Mouse (Mus musculus) ES-E14 (cell line): ENCODE results near the gene Tbc1d8b. TPM values are rescaled to one million over a fixed set of nuclear protein-coding genes. Genes with fewer than 3 reads are reported as not detected.

Experiments
- DNase-seq: peaks from one replicate; pipeline ENCODE4 v3.0.0-alpha.2; 2013; ENCODE audit warnings: low read depth, low spot score
- H3K27ac ChIP-seq: 2 replicates; pipeline ENCODE4 v1.5.1; 2012; ENCODE audit warnings: low read depth, mild to moderate bottlenecking, low read length, moderate library complexity, mixed read lengths; ENCODE audit not compliant: poor library complexity, insufficient read depth, severe bottlenecking
- H3K36me3 ChIP-seq: 2 replicates; pipeline ENCODE4 v1.6.1; 2012; ENCODE audit warnings: mild to moderate bottlenecking, low read length, moderate library complexity, mixed read lengths; ENCODE audit not compliant: control insufficient read depth, poor library complexity, insufficient read depth, severe bottlenecking
- H3K4me1 ChIP-seq, 2 experiments: fragments of 150-350 bp in 1 of 2; sonication (generic) in 1 of 2; 2 replicates each; pipeline ENCODE4 v1.6.1; 2012; ENCODE audit warnings: low read length in 2 of 2, mild to moderate bottlenecking in 1 of 2, mixed read lengths in 1 of 2; ENCODE audit not compliant: control insufficient read depth in 2 of 2, insufficient read depth in 2 of 2, poor library complexity in 1 of 2
- H3K4me3 ChIP-seq, 2 experiments: fragments of 150-350 bp in 1 of 2; sonication (generic) in 1 of 2; 2 replicates each; pipeline ENCODE4 v1.5.1; 2012; ENCODE audit warnings: low read length in 2 of 2, low read depth in 1 of 2, mild to moderate bottlenecking in 1 of 2, mixed read lengths in 1 of 2; ENCODE audit not compliant: insufficient read depth in 1 of 2, poor library complexity in 1 of 2, severe bottlenecking in 1 of 2
- H3K9ac ChIP-seq: 2 replicates; pipeline ENCODE4 v1.6.1; 2012; ENCODE audit warnings: low read depth, mild to moderate bottlenecking, low read length, mixed read lengths; ENCODE audit not compliant: poor library complexity, insufficient read depth, severe bottlenecking
- H3K9me3 ChIP-seq: fragments of 150-350 bp; sonication (generic); 2 replicates; pipeline ENCODE4 v1.6.1; 2012; ENCODE audit warnings: low read depth, mild to moderate bottlenecking, low read length; ENCODE audit not compliant: control insufficient read depth, insufficient read depth
- CHD2 ChIP-seq: IDR thresholded peaks from 2 replicates; pipeline ENCODE4 v1.6.1; 2014; ENCODE audit warnings: mild to moderate bottlenecking, low read depth, low read length, inconsistent platforms
- HCFC1 ChIP-seq: IDR thresholded peaks from 2 replicates; pipeline ENCODE4 v1.6.1; 2012; ENCODE audit warnings: low read length, inconsistent platforms, borderline replicate concordance; ENCODE audit not compliant: insufficient read depth
- MAFK ChIP-seq: IDR thresholded peaks from 2 replicates; pipeline ENCODE4 v1.6.1; 2014; ENCODE audit warnings: mild to moderate bottlenecking, low read depth, low read length, inconsistent platforms; ENCODE audit not compliant: insufficient read depth
- ZC3H11A ChIP-seq: IDR thresholded peaks from 2 replicates; pipeline ENCODE4 v1.6.1; 2012; ENCODE audit warnings: low read depth, mild to moderate bottlenecking, inconsistent platforms, low read length, borderline replicate concordance
- ZNF384 ChIP-seq: IDR thresholded peaks from 2 replicates; pipeline ENCODE4 v1.6.1; 2012; ENCODE audit warnings: low read depth, low read length, inconsistent platforms
- in situ Hi-C, 2 experiments: fragments of 600-800 bp; cut with MboI; formaldehyde crosslinking; loops; one replicate each; pipeline ENCODE4 v1.15.1; 2025; ENCODE audit warnings: low sequenced_read_pairs in 2 of 2, inconsistent platforms in 1 of 2; ENCODE audit not compliant: unreplicated experiment in 2 of 2
- total RNA-seq: library from RNA; depleted of rRNA; stranded (reverse); fragments of 300-350 nt; gene quantifications from 2 replicates; pipeline ENCODE4 v1.2.3, GENCODE M21; 2012

Tbc1d8b gene
- total RNA-seq, 1 experiment: 1.9 TPM

GRCm38 (mm10) chrX:139779401-139779800 lies 94.6 kb downstream of the Tbc1d8b start:
- peaks cover 2% of the 10 kb centered on the region for H3K36me3 ChIP-seq
- peaks cover 2 to 4% of the 10 kb centered on the region in 2 experiments; a peak in 2 of 4 replicates for H3K4me1 ChIP-seq
- H3K9ac ChIP-seq: no peak overlapping the region
- no peak for DNase-seq
- TF ChIP-seq ZNF384 (no peak), CHD2 (no peak), HCFC1 (no peak), MAFK (no peak), ZC3H11A (no peak)
- H3K4me3 ChIP-seq: no peak overlapping the region
- H3K9me3 ChIP-seq: no peaks in the 10 kb centered on the region
- in situ Hi-C loops: loop anchor here (5.0 to 10.0 kb wide), 2 partner anchors 53 to 55 kb away; no protein-coding TSS in a partner anchor
- no peak overlapping the region for H3K27ac ChIP-seq

GRCm38 (mm10) chrX:139780988-139781387 lies 96.2 kb downstream of the Tbc1d8b start:
- Histone ChIP-seq H3K4me3 (no peak overlapping the region), H3K4me1 (peaks cover 2 to 9% of the 10 kb centered on the region in 2 experiments; a peak in 2 of 4 replicates), H3K9me3 (no peaks in the 10 kb centered on the region), H3K9ac (no peak overlapping the region), H3K27ac (no peak overlapping the region), H3K36me3 (peaks cover 2% of the 10 kb centered on the region)
- in situ Hi-C loops: no loop called here
- DNase-seq: no peak
- TF ChIP-seq CHD2: no peak
- TF ChIP-seq ZC3H11A: no peak
- no peak for TF ChIP-seq MAFK
- no peak for TF ChIP-seq ZNF384
- no peak for TF ChIP-seq HCFC1

GRCm38 (mm10) chrX:139781563-139781962 lies 96.8 kb downstream of the Tbc1d8b start:
- Histone ChIP-seq H3K27ac (peak overlapping the region; percentile 94; the same call in 1 of the 2 replicates), H3K4me1 (peaks cover 2 to 10% of the 10 kb centered on the region in 2 experiments; a peak in 2 of 4 replicates), H3K9me3 (no peaks in the 10 kb centered on the region), H3K36me3 (peaks cover 2% of the 10 kb centered on the region), H3K9ac (no peak overlapping the region), H3K4me3 (0 out of 4 replicates have a peak overlapping the region, but pooled peaks of 1 of the 2 experiments have one; percentile 49)
- no peak for DNase-seq
- TF ChIP-seq HCFC1: no peak
- no peak for TF ChIP-seq MAFK
- TF ChIP-seq ZNF384: no peak
- no peak for TF ChIP-seq ZC3H11A
- TF ChIP-seq CHD2: no peak
- in situ Hi-C loops: no loop called here

- Histone ChIP-seq H3K9ac (no peak within 1 kb of the TSS), H3K27ac (peak within 1 kb of the TSS; percentile 94), H3K9me3 (no peaks in the 10 kb centered on the region), H3K4me3 (peak within 1 kb of the TSS; percentile 21 to 49; a peak in 3 of 4 replicates), H3K4me1 (peaks cover 2 to 10% of the 10 kb centered on the region in 2 experiments; a peak in 2 of 4 replicates), H3K36me3 (peaks cover 2% of the 10 kb centered on the region)
- in situ Hi-C loops: no loop called here
- TF ChIP-seq ZNF384 (no peak), CHD2 (no peak), MAFK (no peak), HCFC1 (no peak), ZC3H11A (no peak)
- peak; percentile 40 for DNase-seq
These were observed 97.7 kb downstream of the Tbc1d8b start, which contains the start of gene Ripply1 for GRCm38 (mm10) chrX:139782278-139783044. Gene Ripply1, minus strand, starts transcription at chrX:139782353.
